Mouse (Mus musculus) limb, embryonic 15.5 days (tissue): Measurements from ENCODE around the gene Fosb. TPM values are rescaled to one million over a fixed set of nuclear protein-coding genes. Genes with fewer than 3 reads are reported as not detected.
A peak's percentile ranks its signal among the peaks of the same experiment; 100 is the strongest.

Experiments
- ATAC-seq: fragments of 200-750 bp; cut with Nextera tagmentation; 2 replicates; pipeline ENCODE4 v1.8.0; 2017; ENCODE audit warnings: low read depth, moderate TSS enrichment; ENCODE audit not compliant: insufficient number of reproducible peaks, low FRiP score, low TSS enrichment
- H3K27ac ChIP-seq: fragments of 300-500 bp; sonication (generic); 2 replicates; pipeline ENCODE4 v1.5.1; 2015; ENCODE audit warnings: moderate library complexity, mild to moderate bottlenecking, inconsistent platforms
- H3K27me3 ChIP-seq: fragments of 300-500 bp; sonication (generic); 2 replicates; pipeline ENCODE4 v1.6.1; 2015; ENCODE audit warnings: inconsistent platforms
- H3K36me3 ChIP-seq: fragments of 300-500 bp; sonication (generic); 2 replicates; pipeline ENCODE4 v1.6.1; 2015; ENCODE audit warnings: inconsistent platforms
- H3K4me1 ChIP-seq: fragments of 300-500 bp; sonication (generic); 2 replicates; pipeline ENCODE4 v1.6.1; 2015; ENCODE audit warnings: inconsistent platforms
- H3K4me2 ChIP-seq: fragments of 300-500 bp; sonication (generic); 2 replicates; pipeline ENCODE4 v1.6.1; 2015; ENCODE audit warnings: mild to moderate bottlenecking, inconsistent platforms
- H3K4me3 ChIP-seq: fragments of 300-500 bp; sonication (generic); 2 replicates; pipeline ENCODE4 v1.5.1; 2015; ENCODE audit warnings: mild to moderate bottlenecking, inconsistent platforms
- H3K9ac ChIP-seq: fragments of 300-500 bp; sonication (generic); 2 replicates; pipeline ENCODE4 v1.6.1; 2015; ENCODE audit warnings: inconsistent platforms
- H3K9me3 ChIP-seq: fragments of 300-500 bp; sonication (generic); 2 replicates; pipeline ENCODE4 v1.6.1; 2016; ENCODE audit warnings: inconsistent platforms
- WGBS: fragments of 180-500 bp; shearing (Covaris S2); methylation state at CpG from one replicate; pipeline ENCODE4 v1.1.7; 2015; 5-methylcytosine and 5-hydroxymethylcytosine counted together
- polyA plus RNA-seq: library from polyadenylated mRNA; unstranded; fragments of >200 nt; fragmentation: Nextera tagmentation; extraction: Ambion mirVana; gene quantifications from 2 replicates; pipeline ENCODE4 v1.2.1, GENCODE M21; 2015

Fosb gene
- polyA plus RNA-seq, 1 experiment from 2014 or later = 0.29 TPM

DNA sequence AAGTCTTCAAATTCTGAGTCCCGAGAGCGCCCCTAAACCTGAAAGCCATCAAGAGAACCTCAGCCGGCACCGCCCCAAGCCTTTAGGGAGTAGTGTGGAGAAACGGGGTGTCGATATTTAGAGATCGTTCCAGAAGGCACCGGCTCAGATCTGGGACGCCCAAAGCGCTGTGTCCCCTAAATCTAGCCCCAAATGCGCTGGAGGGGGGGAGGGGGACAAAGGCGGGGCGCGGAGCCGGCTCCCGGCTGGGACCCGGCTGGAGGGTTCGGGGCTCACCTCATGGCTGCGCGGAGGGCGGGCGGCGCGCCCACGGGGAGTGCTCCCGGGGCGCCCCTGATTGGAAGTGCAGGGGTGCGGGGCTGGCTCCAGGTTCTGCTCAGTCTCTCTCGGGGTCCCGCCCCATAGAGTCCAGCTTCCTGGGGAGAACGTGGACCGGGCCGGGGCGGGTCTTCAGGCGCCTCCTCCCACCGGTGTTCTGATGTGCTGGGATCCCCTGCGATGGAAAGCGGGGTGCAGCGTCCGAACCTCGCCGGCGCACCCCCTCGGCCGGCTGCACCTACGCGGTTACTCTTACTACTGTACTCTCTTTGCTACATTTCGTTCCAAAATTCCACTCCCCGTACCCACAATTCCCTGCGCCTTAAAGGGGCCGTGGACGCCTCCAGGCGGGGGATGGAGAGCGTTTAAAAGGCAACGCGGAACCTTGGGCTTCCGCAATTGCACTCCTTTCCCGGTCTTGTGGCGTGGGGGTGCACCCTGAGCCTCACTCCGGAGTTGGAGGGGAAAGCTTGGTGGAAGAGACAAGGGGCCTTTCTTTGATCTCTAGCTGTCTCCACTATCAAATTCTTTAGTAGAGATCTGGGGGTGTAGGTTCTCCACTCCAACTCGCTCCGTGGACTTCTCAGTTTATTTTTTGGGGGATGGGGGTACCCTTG lies 38.3 kb downstream of the Fosb start, which contains the start of gene Vasp:
TSS of gene Vasp (minus strand) at position 580 of the 935 bp plus-strand sequence.
- Histone ChIP-seq H3K36me3 (peaks cover 8% of the 10 kb centered on the region; the same call in 1 of the 2 replicates), H3K4me3 (peak within 1 kb of the TSS; percentile 98), H3K4me2 (peak within 1 kb of the TSS; percentile 95), H3K27ac (peak within 1 kb of the TSS; percentile 97), H3K4me1 (peaks cover 33% of the 10 kb centered on the region), H3K9ac (peak within 1 kb of the TSS; percentile 87), H3K9me3 (no peaks in the 10 kb centered on the region; the same call in 1 of the 2 replicates), H3K27me3 (no peaks in the 10 kb centered on the region)
- peak; percentile 68 for ATAC-seq
- whole genome bisulfite sequencing = under 1% methylated on average over 62 of the region's 62 CpGs

DNA sequence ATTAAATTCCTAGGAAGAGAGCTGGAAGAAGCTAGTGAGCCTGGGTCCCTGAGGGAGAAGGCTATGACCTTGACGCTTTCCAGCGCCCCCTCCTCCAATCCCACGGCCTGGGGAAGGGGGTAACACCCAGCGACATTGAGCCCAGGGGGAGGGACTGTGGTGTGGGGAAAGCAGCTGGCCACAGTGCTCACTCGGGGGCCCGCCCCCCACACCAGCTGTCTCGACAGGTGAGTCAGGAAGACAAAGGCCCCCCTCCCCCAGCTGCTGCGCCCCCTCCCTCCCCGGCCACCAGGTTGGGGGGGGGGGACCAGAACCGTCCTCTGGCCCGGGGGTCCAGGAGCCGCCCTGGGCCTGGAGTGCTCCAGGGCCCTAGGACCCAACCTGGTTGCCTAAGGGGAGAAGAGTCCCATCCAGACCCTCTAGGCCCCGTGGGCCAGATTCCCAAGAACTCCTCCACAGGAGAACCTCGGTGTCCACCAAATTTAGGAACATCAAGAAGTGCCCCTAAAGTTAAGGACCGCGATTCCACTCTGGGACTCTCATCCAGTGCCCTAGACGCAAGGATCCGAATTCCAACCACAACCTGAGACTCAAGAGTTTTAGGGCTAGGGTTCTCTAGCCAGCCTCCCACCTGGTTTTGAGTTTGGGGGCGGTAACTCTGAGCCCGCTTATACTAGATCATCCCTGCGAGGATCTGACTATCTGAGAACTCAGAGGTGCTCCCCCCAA lies 39.2 kb downstream of the Fosb start:
- Histone ChIP-seq H3K4me1 (peaks cover 41% of the 10 kb centered on the region), H3K9ac (peak overlapping the region; percentile 87), H3K9me3 (no peaks in the 10 kb centered on the region), H3K27me3 (no peaks in the 10 kb centered on the region), H3K27ac (peak overlapping the region; percentile 97), H3K36me3 (peaks cover 13% of the 10 kb centered on the region; the same call in 1 of the 2 replicates), H3K4me3 (peak overlapping the region; percentile 98), H3K4me2 (peak overlapping the region; percentile 95)
- ATAC-seq = no peak
- WGBS = under 1% methylated on average over 20 of the region's 21 CpGs

DNA sequence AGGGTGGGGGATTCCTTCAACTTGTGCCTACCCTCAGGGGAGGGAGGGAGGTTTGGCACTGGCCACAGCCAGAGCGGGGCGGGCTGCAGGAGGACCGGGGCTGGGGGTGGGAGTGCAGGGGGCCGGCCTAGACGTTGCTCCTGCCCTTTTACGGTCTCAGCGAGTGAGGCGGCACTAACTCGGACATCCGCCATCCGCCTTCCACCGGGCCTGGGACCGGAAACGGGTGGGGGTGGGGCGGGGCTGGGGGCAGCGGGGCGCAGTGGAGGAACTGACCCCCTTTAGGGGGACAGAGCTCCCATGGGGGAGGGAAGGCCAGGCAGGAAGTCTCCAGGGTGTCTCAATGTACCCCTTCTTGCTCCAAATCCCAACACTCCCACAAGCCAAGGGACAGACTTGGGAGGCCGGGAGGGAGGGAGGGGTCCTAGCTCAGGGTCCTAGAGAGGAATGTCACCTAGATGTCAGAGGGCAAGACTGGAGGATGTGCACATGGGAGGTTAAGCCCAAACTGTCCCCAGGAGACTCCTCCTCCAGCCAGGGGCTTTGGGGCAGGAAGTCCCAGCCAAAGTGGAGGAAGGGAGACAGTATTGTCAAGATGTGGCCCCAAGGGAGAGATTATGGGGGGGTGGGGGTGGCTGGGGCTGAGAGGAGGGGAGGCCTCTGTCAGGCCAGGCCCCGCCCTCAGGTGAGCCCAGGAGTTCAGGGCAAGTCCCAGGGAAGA lies 40.0 kb downstream of the Fosb start:
- Histone ChIP-seq H3K9me3 (no peaks in the 10 kb centered on the region), H3K27ac (peak overlapping the region; percentile 97), H3K9ac (peak overlapping the region; percentile 87), H3K27me3 (no peaks in the 10 kb centered on the region), H3K4me2 (peak overlapping the region; percentile 95), H3K4me3 (peak overlapping the region; percentile 98), H3K36me3 (peaks cover 18% of the 10 kb centered on the region), H3K4me1 (peaks cover 47% of the 10 kb centered on the region)
- under 1% methylated on average over 18 of the region's 19 CpGs for WGBS
- ATAC-seq = no peak

DNA sequence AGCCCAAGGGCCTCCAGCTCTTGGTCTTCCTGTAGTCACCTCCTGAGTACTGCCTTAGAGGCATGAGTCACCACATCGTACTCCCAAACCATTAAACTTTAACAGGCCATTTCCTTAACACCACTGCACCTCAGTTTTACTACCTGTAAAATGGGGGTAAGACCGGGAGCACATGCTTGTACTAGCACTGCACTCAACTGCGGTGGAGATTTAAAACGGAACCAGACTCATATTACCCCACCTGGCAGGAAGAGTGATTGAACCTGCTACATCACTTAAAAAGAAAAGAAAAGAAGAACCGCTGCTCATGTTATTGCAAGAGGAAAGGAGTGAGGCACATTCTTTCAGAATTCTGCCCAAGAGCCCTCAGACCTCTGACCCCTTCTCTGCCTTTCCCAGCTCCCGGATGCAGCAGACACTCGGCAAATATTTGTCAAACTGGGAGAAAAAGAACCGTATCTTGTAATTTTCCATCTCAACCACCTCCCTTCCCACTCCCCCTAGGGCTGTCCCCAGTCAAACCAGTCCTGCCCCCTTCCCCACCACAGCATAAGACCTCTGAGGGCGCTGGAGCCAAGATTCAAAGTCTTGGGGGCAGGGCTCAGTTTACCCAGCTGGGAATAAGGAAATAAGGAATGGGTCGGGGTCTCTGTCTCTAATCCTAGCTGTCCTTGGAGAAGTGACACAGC lies 40.7 kb downstream of the Fosb start:
- 19% methylated on average over 10 of the region's 10 CpGs for WGBS
- H3K9me3 ChIP-seq = no peaks in the 10 kb centered on the region
- ATAC-seq = no peak
- peak overlapping the region; percentile 98 for H3K4me3 ChIP-seq
- peaks cover 25% of the 10 kb centered on the region for H3K36me3 ChIP-seq
- H3K4me1 ChIP-seq = peaks cover 47% of the 10 kb centered on the region
- H3K27ac ChIP-seq = peak overlapping the region; percentile 97
- no peaks in the 10 kb centered on the region for H3K27me3 ChIP-seq
- peak overlapping the region; percentile 87 for H3K9ac ChIP-seq
- H3K4me2 ChIP-seq = peak overlapping the region; percentile 95

- ATAC-seq = no peak
- no peak overlapping the region for H3K4me3 ChIP-seq
- peaks cover 43% of the 10 kb centered on the region for H3K4me1 ChIP-seq
These were observed 42.8 kb downstream of the Fosb start for GRCm38 (mm10) chr7:19267051-19267450.

GRCm38 (mm10) chr7:19265928-19266822 lies 43.7 kb downstream of the Fosb start:
- Histone ChIP-seq H3K4me2 (no peak overlapping the region), H3K27ac (no peak overlapping the region), H3K27me3 (no peaks in the 10 kb centered on the region), H3K9me3 (no peaks in the 10 kb centered on the region), H3K9ac (no peak overlapping the region), H3K4me3 (no peak overlapping the region), H3K4me1 (peaks cover 43% of the 10 kb centered on the region), H3K36me3 (peaks cover 53% of the 10 kb centered on the region)
- WGBS = 74% methylated on average over 10 of the region's 10 CpGs
- ATAC-seq = no peak

More at GRCm38 (mm10) chr7:19267051-19267450, 42.8 kb downstream of the Fosb start:
- Histone ChIP-seq H3K9me3 (no peaks in the 10 kb centered on the region), H3K27ac (no peak overlapping the region), H3K27me3 (no peaks in the 10 kb centered on the region), H3K4me2 (no peak overlapping the region), H3K36me3 (peaks cover 46% of the 10 kb centered on the region), H3K9ac (no peak overlapping the region)
- WGBS = 67% methylated on average over 10 of the region's 10 CpGs

DNA sequence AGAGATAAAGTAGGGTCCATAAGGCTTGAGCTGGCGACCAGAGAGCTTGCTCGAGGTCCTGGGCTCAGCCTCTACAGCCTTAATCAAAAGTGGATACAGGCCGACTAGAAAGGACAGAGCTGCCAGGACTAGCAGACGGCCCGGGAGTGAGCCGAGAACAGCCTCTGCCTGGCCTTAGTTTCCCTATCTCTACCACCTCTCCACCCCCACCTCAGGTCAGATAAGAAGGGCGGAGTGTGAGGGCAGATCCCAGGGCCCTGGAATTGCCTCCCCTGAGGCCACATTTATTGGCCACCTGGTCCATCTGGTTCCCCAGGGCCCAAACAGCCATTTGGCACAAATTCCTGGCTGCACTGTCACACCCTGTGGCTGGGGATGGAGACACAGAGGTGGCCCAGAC lies 44.7 kb downstream of the Fosb start:
- Histone ChIP-seq H3K9ac (no peak overlapping the region), H3K27me3 (no peaks in the 10 kb centered on the region), H3K4me3 (no peak overlapping the region), H3K27ac (no peak overlapping the region), H3K9me3 (no peaks in the 10 kb centered on the region), H3K4me2 (no peak overlapping the region), H3K36me3 (peaks cover 63% of the 10 kb centered on the region), H3K4me1 (peaks cover 34% of the 10 kb centered on the region)
- 68% methylated on average over 7 of the region's 7 CpGs for WGBS
- no peak for ATAC-seq

GRCm38 (mm10) chr7:19258336-19258735 lies 51.5 kb downstream of the Fosb start:
- Histone ChIP-seq H3K4me1 (peaks cover 13% of the 10 kb centered on the region; the same call in 1 of the 2 replicates), H3K27me3 (no peaks in the 10 kb centered on the region), H3K36me3 (peaks cover 82% of the 10 kb centered on the region), H3K9me3 (no peaks in the 10 kb centered on the region), H3K9ac (no peak overlapping the region), H3K4me3 (no peak overlapping the region), H3K4me2 (no peak overlapping the region), H3K27ac (no peak overlapping the region)
- 70% methylated on average over 3 of the region's 3 CpGs for WGBS
- ATAC-seq = no peak

GRCm38 (mm10) chr7:19257390-19258022 lies 52.3 kb downstream of the Fosb start:
- 37% methylated on average over 11 of the region's 11 CpGs for WGBS
- Histone ChIP-seq H3K36me3 (peaks cover 74% of the 10 kb centered on the region), H3K9me3 (no peaks in the 10 kb centered on the region), H3K4me2 (no peak overlapping the region), H3K27me3 (no peaks in the 10 kb centered on the region), H3K9ac (no peak overlapping the region), H3K4me3 (no peak overlapping the region), H3K27ac (no peak overlapping the region), H3K4me1 (peaks cover 13% of the 10 kb centered on the region; the same call in 1 of the 2 replicates)
- no peak for ATAC-seq

GRCm38 (mm10) chr7:19256567-19256966 lies 53.3 kb downstream of the Fosb start:
- ATAC-seq = no peak
- no peak overlapping the region for H3K27ac ChIP-seq
- H3K27me3 ChIP-seq = no peaks in the 10 kb centered on the region
- no peaks in the 10 kb centered on the region for H3K9me3 ChIP-seq
- no peak overlapping the region for H3K4me3 ChIP-seq
- no peak overlapping the region for H3K9ac ChIP-seq
- H3K36me3 ChIP-seq = peaks cover 64% of the 10 kb centered on the region
- H3K4me2 ChIP-seq = no peak overlapping the region
- H3K4me1 ChIP-seq = peaks cover 13% of the 10 kb centered on the region; the same call in 1 of the 2 replicates
- 69% methylated on average over 7 of the region's 7 CpGs for WGBS
